Mouse (Mus musculus) embryonic stem cell, embryonic (primary cell): ENCODE measurements around the gene Pola2.

Experiments used
- CTCF ChIA-PET, 4 experiments: fragments of 300-600 bp in 2 of 4; fragments of 350-600 bp in 2 of 4; sonication (Branson Sonifier 250); formaldehyde crosslinking; loops; one replicate each; lab custom pipeline; 2022; ENCODE audit warnings: inconsistent platforms in 2 of 4; lab: Charles Lee
- POLR2A ChIA-PET, 4 experiments: fragments of 300-600 bp in 2 of 4; fragments of 350-600 bp in 2 of 4; sonication (Branson Sonifier 250); formaldehyde crosslinking; loops; one replicate each; lab custom pipeline; 2022; ENCODE audit warnings: antibody characterized with exemption in 4 of 4, inconsistent platforms in 1 of 4; lab: Charles Lee

Gene Pola2

GRCm38 (mm10) chr19:5963883-5964562 lies at the start of gene Pola2:
Gene Pola2 (minus strand): TSS chr19:5964202.
- ChIA-PET POLR2A (interaction anchor here (0.6 to 4.2 kb wide), 87 partner anchors 9 to 476 kb away, joined by 3 to 39 read pairs (median 4); partner anchors contain the start of genes Capn1 (in 4 of the 4), Cdca5 (in 3 of the 4), Snx15 (in 3 of the 4) and Zfpl1 (in 3 of the 4)), CTCF (interaction anchor here (0.5 to 5.0 kb wide), 40 partner anchors 8 to 395 kb away, joined by 3 to 58 read pairs (median 4); partner anchors contain the start of genes Capn1 (in 4 of the 4), Snx15 (in 2 of the 4), Ap5b1 (in 1 of the 4) and Arl2 (in 1 of the 4))

GRCm38 (mm10) chr19:6013691-6014090 lies 49.7 kb upstream of the Pola2 start:
- POLR2A ChIA-PET = interaction anchor here in 3 of 4 experiments (1.2 to 3.9 kb wide), 7 partner anchors 11 to 72 kb away, joined by 3 to 20 read pairs (median 6); partner anchors contain the start of genes Pola2 (in 1 of the 3) and Znhit2 (in 1 of the 3)

DNA sequence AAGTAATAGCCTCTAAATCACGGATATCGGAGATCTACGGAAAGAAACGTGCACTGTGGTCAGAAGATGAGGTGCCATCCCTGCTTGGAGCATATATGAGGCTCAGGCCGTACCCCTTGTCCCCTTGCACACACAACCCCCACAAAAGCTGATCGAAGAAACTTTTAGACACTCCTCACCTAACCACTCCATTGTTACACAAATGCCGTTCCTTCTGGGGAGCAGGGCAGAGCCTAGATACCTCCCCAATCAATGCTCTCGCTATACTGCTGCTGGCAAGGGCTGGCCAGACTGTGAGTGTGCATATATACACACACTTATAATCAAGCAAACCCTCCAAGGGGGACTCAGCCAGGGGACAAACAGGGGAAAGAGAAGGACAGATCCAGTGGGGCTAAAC lies 45.1 kb upstream of the Pola2 start:
- ChIA-PET POLR2A (interaction anchor here (0.6 to 2.4 kb wide), 16 partner anchors 9 to 574 kb away, joined by 3 to 10 read pairs (median 4); partner anchors contain the start of genes Pola2 (in 1 of the 4) and Syvn1 (in 1 of the 4)), CTCF (interaction anchor here in 3 of 4 experiments (0.5 to 2.8 kb wide), 8 partner anchors 9 to 331 kb away, joined by 3 to 9 read pairs (median 5); no protein-coding TSS in a partner anchor)

More at GRCm38 (mm10) chr19:6013691-6014090, 49.7 kb upstream of the Pola2 start:
- CTCF ChIA-PET = interaction anchor here in 1 of 4 experiments (3.4 kb wide), 1 partner anchor 89 kb away, joined by 22 read pairs; the partner anchor contains the start of gene Cdc42ep2

DNA sequence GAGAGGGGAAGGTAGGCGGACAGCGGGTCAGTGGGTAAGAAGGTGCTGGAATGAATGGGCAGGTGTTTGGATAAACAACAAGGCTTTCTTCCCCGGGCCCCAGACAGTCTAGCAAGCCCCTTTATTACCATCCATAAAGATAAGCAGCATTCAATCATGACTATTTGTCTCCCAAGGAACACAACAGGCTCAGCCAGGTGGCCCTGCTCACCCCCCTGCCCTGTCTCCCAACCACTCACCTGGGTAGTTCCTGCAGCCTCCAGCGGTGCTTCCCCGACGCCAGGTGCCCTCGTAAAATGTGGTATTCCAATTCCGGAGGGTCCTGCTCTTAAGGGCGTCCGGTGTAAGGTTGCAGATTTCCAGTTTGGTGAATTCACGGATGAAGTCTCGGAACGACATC lies 43.0 kb upstream of the Pola2 start:
- POLR2A ChIA-PET = interaction anchor here in 3 of 4 experiments (0.6 to 2.4 kb wide), 12 partner anchors 8 to 841 kb away, joined by 3 to 9 read pairs (median 4); partner anchors contain the start of gene Capn1 (in 3 of the 3)
- CTCF ChIA-PET = interaction anchor here in 3 of 4 experiments (0.5 to 1.2 kb wide), 8 partner anchors 9 to 445 kb away, joined by 3 to 8 read pairs (median 4); partner anchors contain the start of gene Capn1 (in 1 of the 3)

DNA sequence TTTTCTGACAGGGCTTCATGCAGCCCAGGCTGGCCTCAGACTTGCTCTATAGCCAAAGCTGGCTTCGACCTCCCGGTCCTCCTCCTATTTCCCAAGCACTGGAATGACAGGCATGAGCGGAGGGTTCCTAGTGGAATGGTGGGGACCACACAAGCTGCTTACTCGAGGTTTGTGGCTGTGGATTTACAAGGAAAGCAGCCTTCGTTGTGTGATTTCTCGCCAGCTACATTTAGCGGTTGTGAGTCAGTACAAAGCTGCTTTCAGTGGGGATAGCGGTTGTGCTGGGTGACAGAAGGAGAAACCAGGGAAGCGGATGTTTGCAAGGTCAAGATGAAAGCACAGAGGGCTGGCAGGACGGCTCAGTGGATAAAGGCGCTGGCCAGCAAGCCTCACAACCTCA lies 41.5 kb upstream of the Pola2 start:
- CTCF ChIA-PET = interaction anchor here in 3 of 4 experiments (0.7 to 1.2 kb wide), 3 partner anchors 40 to 136 kb away, joined by 3 to 4 read pairs (median 3); partner anchors contain the start of gene Arl2 (in 1 of the 3)
- POLR2A ChIA-PET = interaction anchor here in 2 of 4 experiments (1.1 to 2.4 kb wide), 3 partner anchors 10 to 11 kb away, joined by 3 to 9 read pairs (median 4); partner anchors contain the start of gene Capn1 (in 2 of the 2)

DNA sequence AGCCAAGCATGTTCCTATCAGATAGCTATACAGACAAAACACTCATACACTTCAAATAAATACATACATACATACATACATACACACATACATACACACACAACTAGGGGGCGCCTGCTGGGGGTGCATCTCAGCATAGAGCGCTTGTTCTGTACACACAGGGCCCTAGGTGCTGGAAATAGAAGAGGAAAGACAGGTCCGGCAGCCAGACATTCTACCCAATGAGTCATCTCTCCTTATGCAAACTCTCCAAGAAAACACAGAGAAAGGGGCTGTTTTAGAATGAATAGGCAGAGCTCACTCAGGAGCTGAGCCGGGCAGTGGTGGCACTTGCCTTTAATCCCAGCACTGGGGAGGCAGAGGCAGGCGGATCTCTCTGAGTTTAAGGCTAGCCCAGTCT lies 36.0 kb upstream of the Pola2 start:
- POLR2A ChIA-PET = interaction anchor here (0.5 to 3.7 kb wide), 10 partner anchors 8 to 74 kb away, joined by 3 to 12 read pairs (median 4); partner anchors contain the start of gene Capn1 (in 2 of the 4)
- CTCF ChIA-PET = interaction anchor here in 3 of 4 experiments (0.5 to 1.3 kb wide), 3 partner anchors 8 to 948 kb away, joined by 4 to 5 read pairs (median 5); partner anchors contain the start of gene Capn1 (in 1 of the 3)

DNA sequence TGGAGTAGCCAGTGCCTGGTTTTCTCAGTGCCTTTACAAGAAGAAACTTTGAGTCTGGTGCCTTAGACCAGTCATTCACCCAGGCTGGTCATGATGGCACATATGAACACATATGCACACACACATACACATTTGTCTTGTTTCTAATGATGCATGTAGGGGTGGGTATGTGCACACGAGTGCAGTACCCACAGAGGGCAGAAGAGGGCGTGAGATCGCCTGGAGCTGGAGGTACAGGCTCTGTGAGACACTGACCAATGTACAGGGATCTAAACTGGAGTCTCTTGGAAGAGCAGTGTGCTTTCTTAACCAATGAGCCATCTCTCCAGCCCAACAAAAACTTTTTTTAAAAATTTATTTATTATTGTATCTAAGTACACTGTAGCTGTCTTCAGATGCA lies 34.2 kb upstream of the Pola2 start:
- ChIA-PET POLR2A (interaction anchor here in 2 of 4 experiments (0.6 to 3.7 kb wide), 14 partner anchors 9 to 683 kb away, joined by 3 to 12 read pairs (median 4); partner anchors contain the start of genes Capn1 (in 2 of the 2) and Cdc42ep2 (in 1 of the 2)), CTCF (interaction anchor here (0.5 to 1.8 kb wide), 14 partner anchors 9 to 1484 kb away, joined by 3 to 9 read pairs (median 4); partner anchors contain the start of gene Capn1 (in 2 of the 4))

GRCm38 (mm10) chr19:5994711-5995110 lies 30.7 kb upstream of the Pola2 start:
- CTCF ChIA-PET = interaction anchor here in 1 of 4 experiments (1.2 kb wide), 1 partner anchor 31 kb away, joined by 3 read pairs; the partner anchor contains the start of gene Pola2

DNA sequence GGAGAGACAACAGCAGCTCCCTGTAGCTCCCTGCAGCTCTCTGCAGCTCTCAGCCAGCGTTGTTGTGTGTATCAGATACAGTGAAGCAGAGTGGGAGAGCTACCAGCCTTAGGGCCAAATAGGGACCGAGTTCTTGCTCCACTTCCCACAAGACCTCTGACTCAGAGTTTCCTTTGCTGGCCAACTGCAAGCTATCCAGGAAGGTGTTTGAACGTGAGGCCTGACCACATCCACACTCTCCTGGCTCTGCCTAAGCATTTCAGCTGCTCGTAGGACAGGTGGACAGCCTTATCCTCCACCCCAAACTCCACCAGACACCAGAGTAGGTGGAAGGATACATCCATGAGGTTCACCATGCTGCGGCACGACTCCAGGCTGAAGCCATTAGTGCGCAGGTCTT lies 28.0 kb upstream of the Pola2 start:
- POLR2A ChIA-PET = interaction anchor here in 3 of 4 experiments (0.5 to 5.6 kb wide), 11 partner anchors 12 to 450 kb away, joined by 3 to 18 read pairs (median 3); partner anchors contain the start of genes Capn1 (in 1 of the 3) and Pola2 (in 1 of the 3)
- CTCF ChIA-PET = interaction anchor here in 2 of 4 experiments (1.1 to 1.6 kb wide), 5 partner anchors 8 to 136 kb away, joined by 3 to 5 read pairs (median 4); partner anchors contain the start of genes Capn1 (in 1 of the 2) and Snx15 (in 1 of the 2)

More at GRCm38 (mm10) chr19:5994711-5995110, 30.7 kb upstream of the Pola2 start:
- POLR2A ChIA-PET = interaction anchor here in 3 of 4 experiments (0.5 to 2.4 kb wide), 8 partner anchors 11 to 324 kb away, joined by 3 to 7 read pairs (median 3); partner anchors contain the start of gene Pola2 (in 1 of the 3)

DNA sequence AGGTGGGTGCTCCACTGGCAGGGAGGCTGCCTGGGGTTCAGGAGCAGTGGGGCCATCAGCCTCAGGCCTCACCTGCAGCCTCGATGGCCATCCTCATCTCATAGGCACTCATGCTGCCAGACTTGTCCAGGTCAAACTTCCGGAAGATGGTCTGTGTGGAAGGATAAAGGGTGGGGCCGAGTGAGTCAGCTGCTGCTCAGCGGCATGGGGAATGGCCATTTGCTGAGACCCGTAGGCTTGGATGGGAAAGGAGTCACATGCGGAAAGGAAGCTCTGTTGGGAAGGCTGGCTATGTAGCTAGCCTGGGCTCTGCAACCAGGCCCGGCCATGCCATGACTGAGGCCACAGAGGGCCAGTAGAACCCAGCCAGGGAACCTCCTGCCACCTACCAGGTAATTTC lies 27.5 kb upstream of the Pola2 start:
- POLR2A ChIA-PET = interaction anchor here in 3 of 4 experiments (0.5 to 5.6 kb wide), 14 partner anchors 12 to 449 kb away, joined by 3 to 18 read pairs (median 4); partner anchors contain the start of genes Capn1 (in 1 of the 3), Pola2 (in 1 of the 3) and Tm7sf2 (in 1 of the 3)

DNA sequence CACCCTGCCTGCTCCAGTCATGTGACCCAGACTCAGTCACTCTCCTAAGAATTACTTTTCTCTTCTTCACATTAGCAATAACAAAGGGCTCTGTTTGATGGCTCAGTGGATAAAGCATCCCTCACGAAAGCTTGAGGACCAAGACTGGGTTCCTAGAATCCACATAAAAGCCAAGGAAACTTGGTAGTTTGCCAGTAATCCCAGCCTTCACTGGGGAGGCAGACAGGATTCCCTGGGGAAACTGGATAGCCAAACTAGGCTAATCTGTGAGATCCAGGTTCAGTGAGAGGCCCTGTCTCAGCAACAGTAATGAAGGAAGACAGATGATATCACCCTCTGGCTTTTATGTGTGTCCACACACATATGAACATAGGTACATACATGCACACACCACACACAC lies 26.9 kb upstream of the Pola2 start:
- ChIA-PET CTCF (interaction anchor here in 3 of 4 experiments (0.5 to 1.8 kb wide), 3 partner anchors 24 to 27 kb away, joined by 3 to 5 read pairs (median 5); partner anchors contain the start of gene Capn1 (in 2 of the 3)), POLR2A (interaction anchor here in 3 of 4 experiments (0.5 to 5.6 kb wide), 15 partner anchors 11 to 1758 kb away, joined by 3 to 18 read pairs (median 4); partner anchors contain the start of genes Capn1 (in 1 of the 3), Sac3d1 (in 1 of the 3) and Tm7sf2 (in 1 of the 3))

More for the DNA sequence above, 27.5 kb upstream of the Pola2 start:
- CTCF ChIA-PET = interaction anchor here in 2 of 4 experiments (1.1 to 1.8 kb wide), 5 partner anchors 9 to 136 kb away, joined by 3 to 5 read pairs (median 4); partner anchors contain the start of genes Capn1 (in 1 of the 2) and Snx15 (in 1 of the 2)

GRCm38 (mm10) chr19:5990033-5990432 lies 26.0 kb upstream of the Pola2 start:
- CTCF ChIA-PET = interaction anchor here in 2 of 4 experiments (0.6 to 1.9 kb wide), 6 partner anchors 25 to 421 kb away, joined by 4 to 5 read pairs (median 4); partner anchors contain the start of gene Capn1 (in 1 of the 2)
- POLR2A ChIA-PET = interaction anchor here in 3 of 4 experiments (0.5 to 5.6 kb wide), 16 partner anchors 19 to 1757 kb away, joined by 3 to 18 read pairs (median 4); partner anchors contain the start of genes Capn1 (in 1 of the 3), Frmd8 (in 1 of the 3), Sac3d1 (in 1 of the 3) and Tm7sf2 (in 1 of the 3)

DNA sequence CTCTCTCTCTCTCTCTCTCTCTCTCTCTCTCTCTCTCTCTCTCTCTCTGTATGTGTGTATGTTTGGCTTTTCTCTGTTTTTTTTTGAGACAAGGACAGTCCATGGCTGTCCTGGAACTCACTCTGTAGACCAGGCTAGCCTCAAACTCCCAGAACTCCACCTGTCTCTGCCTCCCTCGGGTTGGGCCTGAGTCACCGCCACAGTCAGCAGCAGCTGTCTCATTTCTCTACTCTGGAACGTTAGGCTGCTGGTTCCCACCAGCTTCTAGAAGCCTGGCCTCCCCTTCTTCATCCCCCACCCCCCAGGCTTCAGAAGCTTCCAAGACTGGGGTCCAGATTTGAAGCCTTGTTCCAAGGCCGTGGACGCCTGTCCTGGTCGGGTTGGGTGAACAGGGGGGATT lies 25.6 kb upstream of the Pola2 start:
- CTCF ChIA-PET = interaction anchor here in 2 of 4 experiments (0.7 to 1.9 kb wide), 11 partner anchors 15 to 421 kb away, joined by 3 to 8 read pairs (median 4); partner anchors contain the start of genes Capn1 (in 1 of the 2) and Pola2 (in 1 of the 2)
- POLR2A ChIA-PET = interaction anchor here in 3 of 4 experiments (0.6 to 5.6 kb wide), 35 partner anchors 8 to 188 kb away, joined by 3 to 20 read pairs (median 4); partner anchors contain the start of genes Capn1 (in 3 of the 3), Cdca5 (in 2 of the 3), Zfpl1 (in 2 of the 3) and Cdc42ep2 (in 1 of the 3)

GRCm38 (mm10) chr19:5988815-5989452 lies 24.9 kb upstream of the Pola2 start:
- POLR2A ChIA-PET = interaction anchor here in 3 of 4 experiments (0.6 to 5.6 kb wide), 42 partner anchors 9 to 263 kb away, joined by 3 to 20 read pairs (median 4); partner anchors contain the start of genes Capn1 (in 3 of the 3), Cdca5 (in 2 of the 3), Zfpl1 (in 2 of the 3) and Cdc42ep2 (in 1 of the 3)
- CTCF ChIA-PET = interaction anchor here in 2 of 4 experiments (0.7 to 1.9 kb wide), 13 partner anchors 9 to 421 kb away, joined by 3 to 8 read pairs (median 4); partner anchors contain the start of genes Ap5b1 (in 1 of the 2), Pola2 (in 1 of the 2) and Sac3d1 (in 1 of the 2)
